In the genomic region with DNA sequence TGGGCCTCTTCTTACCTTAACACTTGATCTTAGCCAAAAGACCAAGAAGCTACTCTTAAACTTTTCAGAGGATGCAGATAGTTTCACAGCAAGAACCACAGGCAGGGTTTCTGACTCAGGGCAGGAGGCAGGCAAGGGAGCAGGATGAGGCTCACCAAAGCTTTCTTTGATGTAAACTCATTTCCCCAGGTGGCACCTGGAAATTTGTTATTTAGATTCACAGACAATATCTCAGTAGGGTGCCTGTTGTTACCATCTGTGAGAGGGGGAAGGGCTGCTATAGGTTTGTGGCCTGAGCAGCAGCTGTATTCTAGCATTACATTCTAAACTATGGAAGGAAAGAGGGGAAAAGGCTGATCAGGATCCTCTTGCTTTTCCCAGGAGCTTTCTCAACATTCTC, we compare ENCODE assay signal across 23 mouse cellular contexts.
DNase-seq lines count a peak whose midpoint lies in the region; ATAC-seq and TF ChIP-seq lines count a peak whose summit lies in the region.
"Had no signal": no experiment of that assay in that cellular context is flagged by ENCODE, and none has a peak within 500 bp of the region (broad histone marks: within the 10 kb centered on the region; RNA-seq: fewer than 3 reads in every experiment).

No protein-coding gene starts in this region.

- TF ChIP-seq CTCF in kidney, adult 2 months (conservative IDR thresholded peaks at IDR 0.05; ENCODE audit: insufficient read depth, insufficient read length, low read depth, low read length) = no peak

- H3K27ac ChIP-seq in kidney, adult 2 months (ENCODE audit: insufficient read depth, low read depth, low read length) = no peak overlapping the region
- H3K27ac ChIP-seq in forebrain, embryonic 14.5 days (ENCODE audit: low read depth, low read length) = no peak overlapping the region
- H3K27ac ChIP-seq: embryonic facial prominence, embryonic 12.5 days; forebrain, embryonic 12.5 days; heart, adult 2 months; heart, embryonic 15.5 days; hindbrain, embryonic 13.5 days; hindbrain, postnatal 0 days had no signal

- no peaks in the 10 kb centered on the region for H3K9me3 ChIP-seq in forebrain, embryonic 14.5 days (replicated peaks; ENCODE audit: control insufficient read depth, low read length)
- H3K9me3 ChIP-seq: embryonic facial prominence, embryonic 12.5 days; forebrain, embryonic 12.5 days; heart, embryonic 15.5 days; hindbrain, embryonic 13.5 days had no signal

- H3K36me3 ChIP-seq in kidney, adult 2 months (ENCODE audit: control insufficient read depth, insufficient read depth, low read length) = no peaks in the 10 kb centered on the region
- H3K36me3 ChIP-seq in forebrain, embryonic 14.5 days (ENCODE audit: control insufficient read depth, insufficient read depth, low read length) = no peaks in the 10 kb centered on the region
- H3K36me3 ChIP-seq: embryonic facial prominence, embryonic 12.5 days; forebrain, embryonic 12.5 days; heart, embryonic 15.5 days; hindbrain, embryonic 13.5 days had no signal

- H3K4me3 ChIP-seq in kidney, adult 2 months (ENCODE audit: insufficient read depth, low read depth, low read length) = no peak overlapping the region
- H3K4me3 ChIP-seq in forebrain, embryonic 14.5 days (ENCODE audit: low read depth, low read length) = no peak overlapping the region
- H3K4me3 ChIP-seq: embryonic facial prominence, embryonic 12.5 days; forebrain, embryonic 12.5 days; heart, adult 2 months; heart, embryonic 15.5 days; hindbrain, embryonic 13.5 days had no signal

- H3K9ac ChIP-seq in forebrain, embryonic 14.5 days (ENCODE audit: low read length) = no peak overlapping the region
- H3K9ac ChIP-seq: embryonic facial prominence, embryonic 12.5 days; forebrain, embryonic 12.5 days; forebrain, postnatal 0 days; heart, embryonic 15.5 days; hindbrain, embryonic 13.5 days had no signal

- no peak for ATAC-seq in forebrain, embryonic 14.5 days
- ATAC-seq: CD4-positive, CD25-positive, alpha-beta regulatory T cell, adult 4 months; forebrain, postnatal 0 days; hindbrain, postnatal 0 days had no signal

- H3K27me3 ChIP-seq in kidney, adult 2 months (replicated peaks; ENCODE audit: control insufficient read depth, insufficient read depth, low read length) = no peaks in the 10 kb centered on the region
- H3K27me3 ChIP-seq in forebrain, embryonic 14.5 days (replicated peaks; ENCODE audit: control insufficient read depth, insufficient read depth, low read length) = no peaks in the 10 kb centered on the region
- H3K27me3 ChIP-seq: embryonic facial prominence, embryonic 12.5 days; forebrain, embryonic 12.5 days; heart, embryonic 15.5 days; hindbrain, embryonic 13.5 days had no signal

- no peaks in the 10 kb centered on the region for H3K4me1 ChIP-seq in kidney, adult 2 months (ENCODE audit: control insufficient read depth, insufficient read depth, low read length)
- no peaks in the 10 kb centered on the region for H3K4me1 ChIP-seq in forebrain, embryonic 14.5 days (ENCODE audit: control insufficient read depth, insufficient read depth, low read length)
- H3K4me1 ChIP-seq: embryonic facial prominence, embryonic 12.5 days; forebrain, embryonic 12.5 days; heart, embryonic 15.5 days; hindbrain, embryonic 13.5 days had no signal

- no peak overlapping the region for H3K4me2 ChIP-seq in forebrain, embryonic 14.5 days (ENCODE audit: low read length)
- H3K4me2 ChIP-seq: embryonic facial prominence, embryonic 12.5 days; forebrain, embryonic 12.5 days; heart, embryonic 11.5 days; heart, embryonic 15.5 days; hindbrain, embryonic 13.5 days had no signal

- TF ChIP-seq POLR2A in kidney, adult 2 months (IDR thresholded peaks at IDR 0.05; ENCODE audit: low read depth, low read length) = no peak

- peak; percentile 0 for DNase-seq in embryo, embryonic 11 days
- DNase-seq in embryo, embryonic 9.5 days (ENCODE audit: extremely low spot score) = no peak
- DNase-seq in brain, adult 2 months (ENCODE audit: low read depth, low spot score) = peak; percentile 2
- DNase-seq in thymus, postnatal 10 days (ENCODE audit: low spot score in 2 of 2) = peak; percentile 32 to 38
- DNase-seq in thymus, postnatal 4 days = peak; percentile 23
- DNase-seq in kidney, adult 2 months = no peak
- no peak for DNase-seq in MN1 (ENCODE audit: low spot score)
- no peak for DNase-seq in forebrain, embryonic 14.5 days (ENCODE audit: low spot score)
- DNase-seq: adrenal gland, adult 2 months; adrenal gland, postnatal 25 days; B cell, adult 2 months; cerebellum, postnatal 10 days; forebrain, postnatal 0 days; gastrocnemius, postnatal 14 days; heart, adult 2 months; heart, postnatal 14 days had no signal

Comparison
In these comparisons a context has a peak if more than half of its experiments do, and no peak if none do; other contexts are left out.
1. DNase-seq: peak in embryo, embryonic 11 days (single experiment), brain, adult 2 months (single experiment), thymus, postnatal 10 days (2 of 2) and thymus, postnatal 4 days (single experiment); none in embryo, embryonic 9.5 days (single experiment), kidney, adult 2 months (single experiment), MN1 (single experiment) and forebrain, embryonic 14.5 days (single experiment).